Mouse (Mus musculus) lung, embryonic 16.5 days (tissue): ENCODE data around the gene Gdf9. TPM values are rescaled to one million over a fixed set of nuclear protein-coding genes. Genes with fewer than 3 reads are reported as not detected.
A peak's percentile ranks its signal among the peaks of the same experiment; 100 is the strongest.

ENCODE experiments used
- ATAC-seq: fragments of 200-750 bp; cut with Nextera tagmentation; 2 replicates; pipeline ENCODE4 v1.8.0; 2017; ENCODE audit warnings: low read depth, mild to moderate bottlenecking, moderate library complexity
- H3K27ac ChIP-seq: fragments of 300-500 bp; sonication (generic); 2 replicates; pipeline ENCODE4 v1.5.1; 2014; ENCODE audit warnings: mild to moderate bottlenecking, control low read depth, low read length
- H3K27me3 ChIP-seq: fragments of 300-500 bp; sonication (generic); 2 replicates; pipeline ENCODE4 v1.6.1; 2014; ENCODE audit warnings: low read depth, low read length, mixed read lengths; ENCODE audit not compliant: control insufficient read depth, insufficient read depth
- H3K36me3 ChIP-seq: fragments of 300-500 bp; sonication (generic); 2 replicates; pipeline ENCODE4 v1.6.1; 2014; ENCODE audit warnings: low read length; ENCODE audit not compliant: control insufficient read depth, insufficient read depth
- H3K4me1 ChIP-seq: fragments of 300-500 bp; sonication (generic); replicated peaks from 2 replicates; pipeline ENCODE4 v1.6.1; 2014; ENCODE audit warnings: low read length, mixed read lengths; ENCODE audit not compliant: control insufficient read depth, insufficient read depth
- H3K4me2 ChIP-seq: fragments of 300-500 bp; sonication (generic); 2 replicates; pipeline ENCODE4 v1.6.1; 2014; ENCODE audit warnings: low read depth, low read length, control low read depth
- H3K4me3 ChIP-seq: fragments of 300-500 bp; sonication (generic); 2 replicates; pipeline ENCODE4 v1.5.1; 2014; ENCODE audit warnings: mild to moderate bottlenecking, low read length, control low read depth
- H3K9ac ChIP-seq: fragments of 300-500 bp; sonication (generic); 2 replicates; pipeline ENCODE4 v1.6.1; 2014; ENCODE audit warnings: low read length, control low read depth
- H3K9me3 ChIP-seq: fragments of 300-500 bp; sonication (generic); 2 replicates; pipeline ENCODE4 v1.6.1; 2016; ENCODE audit warnings: low read length; ENCODE audit not compliant: control insufficient read depth
- WGBS: fragments of 180-500 bp; shearing (Covaris S2); extraction: QIAGEN DNeasy Blood & Tissue Kit; methylation state at CpG from one replicate; pipeline ENCODE4 v1.1.7; 2014; 5-methylcytosine and 5-hydroxymethylcytosine counted together
- polyA plus RNA-seq: library from polyadenylated mRNA; unstranded; fragments of >200 nt; fragmentation: Nextera tagmentation; extraction: Ambion mirVana; gene quantifications from 2 replicates; pipeline ENCODE4 v1.2.1, GENCODE M21; 2015

Gdf9 gene
- polyA plus RNA-seq, 1 experiment from 2014 or later = 1.4 TPM

DNA sequence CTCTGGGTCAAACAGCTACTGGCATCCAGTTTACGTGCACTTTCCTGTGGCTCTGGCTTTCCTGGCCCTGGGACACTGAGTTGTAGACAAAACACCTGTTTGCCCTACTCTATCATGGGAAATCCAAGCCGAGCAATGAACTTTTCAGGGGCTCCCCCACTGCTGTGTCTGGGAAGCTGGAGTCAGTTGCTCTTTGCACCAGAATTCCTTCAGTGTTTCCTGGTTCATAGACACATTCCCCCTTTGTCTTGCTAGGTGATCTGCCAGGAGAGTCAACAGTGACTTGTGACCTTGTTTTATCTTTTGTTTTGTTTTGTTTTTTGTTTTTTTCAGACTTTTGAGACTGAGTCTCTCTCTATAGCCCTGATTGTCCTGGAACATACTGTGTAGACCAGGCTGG, 20.5 kb downstream of the Gdf9 start:
- H3K4me1 ChIP-seq = peaks cover under 1% of the 10 kb centered on the region; the same call in 1 of the 2 replicates
- H3K27ac ChIP-seq = no peak overlapping the region
- H3K4me3 ChIP-seq = no peak overlapping the region
- ATAC-seq = no peak
- H3K9ac ChIP-seq = no peak overlapping the region
- H3K36me3 ChIP-seq = no peaks in the 10 kb centered on the region
- H3K27me3 ChIP-seq = no peaks in the 10 kb centered on the region
- no peak overlapping the region for H3K4me2 ChIP-seq
- no peaks in the 10 kb centered on the region for H3K9me3 ChIP-seq
- WGBS = 49% methylated on average over 2 of the region's 2 CpGs

DNA sequence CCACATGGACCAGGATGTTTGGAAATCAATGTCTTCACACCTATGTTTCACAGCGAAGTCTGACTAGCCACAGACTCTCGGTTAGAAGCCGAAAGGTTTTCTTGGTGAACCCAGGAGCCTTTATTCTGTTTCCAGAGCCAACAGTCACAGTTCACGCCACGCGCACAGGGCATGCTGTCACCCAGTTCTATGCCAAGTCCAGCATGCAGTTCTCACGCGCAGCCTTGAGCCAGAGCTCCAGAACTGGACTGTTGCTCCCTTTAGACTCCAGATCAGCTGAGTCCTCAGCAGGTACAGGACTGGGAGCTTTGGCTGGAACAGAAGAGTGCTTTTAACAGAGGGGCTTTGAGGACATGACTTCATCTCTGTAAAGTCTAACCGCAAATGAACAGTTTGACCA, 21.6 kb downstream of the Gdf9 start:
- Histone ChIP-seq H3K27me3 (no peaks in the 10 kb centered on the region), H3K9me3 (no peaks in the 10 kb centered on the region), H3K4me3 (no peak overlapping the region), H3K9ac (no peak overlapping the region), H3K4me1 (peaks cover 3% of the 10 kb centered on the region; the same call in 1 of the 2 replicates), H3K27ac (no peak overlapping the region), H3K4me2 (no peak overlapping the region), H3K36me3 (no peaks in the 10 kb centered on the region)
- no peak for ATAC-seq
- 93% methylated on average over 9 of the region's 9 CpGs for WGBS

DNA sequence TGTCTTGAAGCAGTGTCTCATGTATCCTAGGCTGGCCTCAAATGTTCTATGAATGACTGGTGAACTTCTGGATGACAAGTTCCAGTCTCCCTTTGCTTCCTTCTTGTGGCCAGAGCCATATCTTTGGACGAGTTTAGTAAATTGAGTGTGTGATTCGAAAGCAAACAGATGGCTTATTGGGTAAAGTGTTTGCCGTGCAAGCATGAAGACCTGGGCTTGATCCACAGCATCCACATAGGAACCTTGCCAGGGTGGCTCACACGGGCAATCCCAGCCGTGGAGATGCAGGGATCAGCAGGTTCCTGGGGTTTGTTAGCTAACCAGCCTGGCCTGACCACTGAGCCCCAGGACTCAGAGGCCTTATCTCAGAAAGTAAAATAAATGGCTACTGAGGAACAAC, 22.2 kb downstream of the Gdf9 start:
- H3K36me3 ChIP-seq = no peaks in the 10 kb centered on the region
- no peak overlapping the region for H3K9ac ChIP-seq
- peaks cover 3% of the 10 kb centered on the region; the same call in 1 of the 2 replicates for H3K4me1 ChIP-seq
- H3K27ac ChIP-seq = no peak overlapping the region
- no peak overlapping the region for H3K4me3 ChIP-seq
- no peak overlapping the region for H3K4me2 ChIP-seq
- WGBS = 64% methylated on average over 5 of the region's 5 CpGs
- no peak for ATAC-seq
- no peaks in the 10 kb centered on the region for H3K27me3 ChIP-seq
- H3K9me3 ChIP-seq = no peaks in the 10 kb centered on the region

DNA sequence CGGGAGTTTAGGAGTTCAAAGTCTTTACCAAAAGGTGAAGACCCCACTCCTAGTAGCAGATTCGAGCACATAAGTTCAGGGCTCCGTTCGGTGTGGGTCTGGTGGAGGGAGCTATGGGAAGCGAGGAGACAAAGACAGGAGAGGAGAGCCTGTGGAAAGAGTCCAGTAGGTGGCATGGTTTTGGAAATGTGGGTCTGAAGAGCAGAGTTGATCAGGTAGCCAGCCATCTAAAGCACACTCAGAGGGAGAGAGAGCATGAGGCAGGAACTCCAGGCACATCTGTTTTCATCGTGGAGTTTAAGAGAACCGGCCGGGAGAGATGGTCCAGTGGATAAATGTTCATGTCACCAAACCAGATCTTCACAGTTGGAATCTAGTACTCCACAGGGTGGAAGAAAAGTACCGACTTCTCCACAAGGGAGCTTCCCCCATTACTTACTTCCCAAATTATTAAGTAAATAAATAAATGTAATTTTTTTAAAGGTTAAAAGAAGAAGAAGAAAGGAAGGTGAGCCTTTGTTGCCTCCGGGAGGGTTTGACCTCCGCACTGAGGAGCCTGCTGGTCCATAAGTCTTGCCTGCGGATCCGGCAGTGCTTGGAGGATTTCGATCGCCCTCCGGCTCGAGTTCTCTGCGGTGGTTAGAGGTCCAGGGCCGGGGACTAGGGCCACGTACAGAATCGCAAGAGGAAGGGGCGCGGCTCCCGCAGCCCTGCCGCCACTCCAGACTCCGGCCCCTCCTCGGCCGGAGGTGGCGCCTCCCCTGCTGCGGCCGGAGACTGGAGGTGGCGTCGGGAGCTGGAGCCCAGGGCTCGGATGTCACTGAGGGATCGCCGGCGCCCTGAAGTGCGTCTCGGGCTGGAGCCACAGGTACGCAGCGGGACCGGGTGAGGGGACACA, 25.9 kb downstream of the Gdf9 start, which contains the start of the genes Gm10447 and Shroom1:
Gm10447 (minus strand) TSS at position 637 of the 898 bp plus-strand sequence.
Shroom1 (plus strand) TSS at position 732 of the 898 bp plus-strand sequence.
- Histone ChIP-seq H3K27ac (no peak within 1 kb of the TSS), H3K4me2 (peak within 1 kb of the TSS; percentile 88), H3K4me3 (peak within 1 kb of the TSS; percentile 60), H3K27me3 (peaks cover 2% of the 10 kb centered on the region; the same call in 1 of the 2 replicates), H3K4me1 (0 out of 2 replicates have a peak, but pooled peaks cover 3% of the 10 kb centered on the region), H3K36me3 (no peaks in the 10 kb centered on the region), H3K9me3 (no peaks in the 10 kb centered on the region), H3K9ac (peak within 1 kb of the TSS; percentile 71)
- 3% methylated on average over 42 of the region's 42 CpGs for WGBS
- ATAC-seq = peak; percentile 94

DNA sequence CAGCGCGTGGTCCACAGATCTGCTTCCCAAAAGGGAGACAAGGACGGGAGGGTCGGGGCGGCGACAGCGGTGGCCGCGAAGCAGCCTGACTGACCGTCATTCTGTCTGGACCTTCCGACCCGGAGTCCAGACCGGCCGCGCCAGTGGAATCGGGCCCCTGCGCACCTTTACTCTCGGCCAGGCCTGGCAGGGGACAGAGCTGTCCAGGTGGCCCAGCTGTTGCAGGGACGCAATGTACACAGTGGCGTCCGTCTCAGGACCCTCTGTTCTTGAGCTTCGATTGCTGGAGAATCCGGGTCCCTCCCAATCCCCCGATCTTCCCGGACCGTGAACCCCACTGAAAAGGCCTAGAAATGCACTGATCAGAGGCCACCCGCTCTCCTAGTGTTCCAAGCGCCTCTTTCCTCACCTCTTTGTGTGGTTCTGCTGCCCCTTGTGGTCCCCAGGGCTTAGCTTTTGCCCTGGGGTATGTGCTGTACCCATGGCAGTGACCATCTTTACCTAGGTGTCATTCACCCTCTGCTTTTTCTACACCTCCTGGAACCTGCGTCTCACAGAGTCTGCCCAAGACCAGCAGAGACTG, 26.6 kb downstream of the Gdf9 start:
- no peak overlapping the region for H3K27ac ChIP-seq
- H3K27me3 ChIP-seq = peaks cover 5% of the 10 kb centered on the region
- H3K4me3 ChIP-seq = peak overlapping the region; percentile 60
- H3K4me1 ChIP-seq = 0 out of 2 replicates have a peak, but pooled peaks cover 3% of the 10 kb centered on the region
- 5% methylated on average over 29 of the region's 29 CpGs for WGBS
- H3K36me3 ChIP-seq = no peaks in the 10 kb centered on the region
- H3K9ac ChIP-seq = peak overlapping the region; percentile 71
- ATAC-seq = peak; percentile 46
- H3K4me2 ChIP-seq = peak overlapping the region; percentile 88
- no peaks in the 10 kb centered on the region for H3K9me3 ChIP-seq

DNA sequence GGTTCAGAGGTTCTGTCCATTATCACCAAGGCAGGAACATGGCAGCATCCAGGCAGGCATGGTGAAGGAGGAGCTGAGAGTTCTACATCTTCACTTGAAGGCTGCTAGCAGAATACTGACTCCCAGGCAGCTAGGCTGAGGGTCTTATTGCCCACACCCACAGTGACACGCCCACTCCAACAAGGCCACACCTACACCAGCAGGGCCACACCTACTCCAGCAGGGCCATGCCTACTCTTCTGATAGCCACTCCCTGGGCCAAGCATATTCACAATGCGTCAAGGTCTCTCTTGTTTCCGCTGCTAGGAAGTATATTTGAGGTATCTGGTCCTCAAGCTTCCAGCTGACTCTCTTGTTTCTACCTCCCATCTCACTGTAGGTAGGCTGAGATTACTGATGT, 28.2 kb downstream of the Gdf9 start:
- no peak overlapping the region for H3K4me3 ChIP-seq
- H3K36me3 ChIP-seq = no peaks in the 10 kb centered on the region
- no peaks in the 10 kb centered on the region for H3K9me3 ChIP-seq
- no peak overlapping the region for H3K27ac ChIP-seq
- WGBS = 63% methylated on average over 3 of the region's 3 CpGs
- no peak for ATAC-seq
- no peak overlapping the region for H3K9ac ChIP-seq
- peaks cover 6% of the 10 kb centered on the region; the same call in 1 of the 2 replicates for H3K4me1 ChIP-seq
- no peak overlapping the region for H3K4me2 ChIP-seq
- peaks cover 20% of the 10 kb centered on the region for H3K27me3 ChIP-seq

DNA sequence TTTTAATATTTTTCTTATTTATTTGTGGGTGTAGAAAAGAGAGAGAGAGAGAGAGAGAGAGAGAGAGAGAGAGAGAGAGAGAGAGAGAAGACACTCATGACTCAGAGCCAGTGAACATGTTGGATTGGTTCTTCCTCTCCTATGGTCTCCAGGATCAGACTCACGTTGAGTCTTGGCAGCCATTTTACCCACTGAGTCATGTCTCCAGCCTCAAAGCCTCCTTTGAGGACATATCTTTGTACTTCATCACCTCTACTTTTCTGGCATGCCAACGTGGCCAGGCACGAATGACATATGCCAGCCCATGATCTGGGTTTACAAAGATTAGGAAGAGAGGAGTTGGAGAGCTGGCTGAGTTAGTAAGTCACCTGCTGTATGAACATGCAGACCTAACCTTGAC, 29.4 kb downstream of the Gdf9 start:
- no peaks in the 10 kb centered on the region for H3K9me3 ChIP-seq
- no peak overlapping the region for H3K4me3 ChIP-seq
- 66% methylated on average over 3 of the region's 3 CpGs for WGBS
- peaks cover 31% of the 10 kb centered on the region for H3K27me3 ChIP-seq
- H3K4me1 ChIP-seq = peaks cover 6% of the 10 kb centered on the region; the same call in 1 of the 2 replicates
- no peak for ATAC-seq
- H3K9ac ChIP-seq = no peak overlapping the region
- no peak overlapping the region for H3K27ac ChIP-seq
- no peaks in the 10 kb centered on the region for H3K36me3 ChIP-seq
- no peak overlapping the region for H3K4me2 ChIP-seq

DNA sequence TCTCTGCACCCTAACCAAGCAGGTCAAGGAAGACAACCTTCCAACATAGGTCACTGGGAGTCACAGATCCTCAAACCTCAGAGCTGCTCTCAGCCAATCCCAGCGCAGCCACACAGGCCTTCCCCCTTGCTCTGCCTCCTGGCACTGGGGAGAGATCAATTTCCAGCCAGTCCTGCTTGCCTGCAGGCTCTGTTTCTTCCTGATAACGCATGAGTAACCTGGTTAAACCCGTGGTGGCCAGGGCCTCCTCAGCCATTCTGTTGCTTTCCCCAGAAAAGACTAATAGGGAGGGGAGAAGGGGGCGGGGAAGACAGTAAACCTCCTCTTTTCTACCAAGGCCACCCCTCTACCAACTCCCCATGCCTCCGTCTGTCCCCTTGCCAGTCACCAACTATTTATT, 30.9 kb downstream of the Gdf9 start:
- Histone ChIP-seq H3K9ac (no peak overlapping the region), H3K4me1 (peaks cover 4% of the 10 kb centered on the region; the same call in 1 of the 2 replicates), H3K9me3 (no peaks in the 10 kb centered on the region), H3K36me3 (no peaks in the 10 kb centered on the region), H3K4me3 (no peak overlapping the region), H3K4me2 (no peak overlapping the region), H3K27me3 (peaks cover 39% of the 10 kb centered on the region), H3K27ac (no peak overlapping the region)
- WGBS = 39% methylated on average over 5 of the region's 5 CpGs
- ATAC-seq = no peak
